Mouse (Mus musculus) erythroblast, embryonic 14.5 days (primary cell): ENCODE results near the gene Hfe. TPM values are rescaled to one million over a fixed set of nuclear protein-coding genes. Genes with fewer than 3 reads are reported as not detected.

Source experiments
- H3K27me3 ChIP-seq: 2 replicates; pipeline ENCODE4 v1.6.1; 2012; ENCODE audit warnings: inconsistent platforms; ENCODE audit not compliant: control insufficient read depth
- H3K36me3 ChIP-seq: 2 replicates; pipeline ENCODE4 v1.6.1; 2012; ENCODE audit warnings: mild to moderate bottlenecking, inconsistent platforms; ENCODE audit not compliant: control insufficient read depth
- H3K4me1 ChIP-seq: 2 replicates; pipeline ENCODE4 v1.6.1; 2012; ENCODE audit warnings: inconsistent platforms; ENCODE audit not compliant: control insufficient read depth
- H3K4me3 ChIP-seq: replicated peaks from 2 replicates; pipeline ENCODE3; 2012; ENCODE audit warnings: moderate library complexity, mild to moderate bottlenecking, inconsistent platforms
- H3K9me3 ChIP-seq: 2 replicates; pipeline ENCODE4 v1.6.1; 2012; ENCODE audit warnings: low read length, inconsistent platforms, mixed read lengths; ENCODE audit not compliant: control insufficient read depth
- GATA1 ChIP-seq: IDR thresholded peaks from 2 replicates; pipeline ENCODE4 v1.6.1; 2012; ENCODE audit warnings: low read length, inconsistent platforms, mixed read lengths
- TAL1 ChIP-seq: IDR thresholded peaks from 3 replicates; pipeline ENCODE4 v1.6.1; 2012; ENCODE audit warnings: low read length, inconsistent platforms, mixed read lengths
- polyA plus RNA-seq: library from polyadenylated mRNA; stranded (reverse); fragments of >175 nt; gene quantifications from 2 replicates; pipeline ENCODE4 v1.2.3, GENCODE M21; 2012

Gene Hfe
- polyA plus RNA-seq, 1 experiment, result 0.15 TPM

- no peak for TF ChIP-seq GATA1
- no peak for TF ChIP-seq TAL1
- Histone ChIP-seq H3K9me3 (no peaks in the 10 kb centered on the region), H3K36me3 (peaks cover 6% of the 10 kb centered on the region), H3K4me1 (peaks cover 65% of the 10 kb centered on the region), H3K4me3 (peak overlapping the region; percentile 79), H3K27me3 (no peaks in the 10 kb centered on the region)
These were observed 34.0 kb upstream of the Hfe start for GRCm38 (mm10) chr13:23744421-23745380.

- Histone ChIP-seq H3K4me3 (peak overlapping the region; percentile 68), H3K4me1 (peaks cover 57% of the 10 kb centered on the region), H3K9me3 (no peaks in the 10 kb centered on the region), H3K27me3 (no peaks in the 10 kb centered on the region), H3K36me3 (peaks cover 5% of the 10 kb centered on the region)
- TF ChIP-seq GATA1 (no peak), TAL1 (no peak)
These were observed 33.3 kb upstream of the Hfe start for GRCm38 (mm10) chr13:23743963-23744362.

GRCm38 (mm10) chr13:23743215-23743614, 32.6 kb upstream of the Hfe start:
- no peaks in the 10 kb centered on the region for H3K9me3 ChIP-seq
- peak overlapping the region; percentile 68 for H3K4me3 ChIP-seq
- peaks cover 5% of the 10 kb centered on the region for H3K36me3 ChIP-seq
- TF ChIP-seq TAL1 (no peak), GATA1 (no peak)
- H3K27me3 ChIP-seq, result no peaks in the 10 kb centered on the region
- H3K4me1 ChIP-seq, result peaks cover 50% of the 10 kb centered on the region

GRCm38 (mm10) chr13:23742007-23742406, 31.4 kb upstream of the Hfe start:
- peak overlapping the region; percentile 71 for H3K4me3 ChIP-seq
- H3K27me3 ChIP-seq, result no peaks in the 10 kb centered on the region
- H3K36me3 ChIP-seq, result peaks cover 5% of the 10 kb centered on the region
- TF ChIP-seq TAL1 (no peak), GATA1 (no peak)
- H3K9me3 ChIP-seq, result no peaks in the 10 kb centered on the region
- H3K4me1 ChIP-seq, result peaks cover 50% of the 10 kb centered on the region

- no peaks in the 10 kb centered on the region for H3K9me3 ChIP-seq
- H3K27me3 ChIP-seq, result no peaks in the 10 kb centered on the region
- peaks cover 47% of the 10 kb centered on the region for H3K4me1 ChIP-seq
- TF ChIP-seq GATA1, result no peak
- no peak for TF ChIP-seq TAL1
- H3K36me3 ChIP-seq, result peaks cover 5% of the 10 kb centered on the region
- H3K4me3 ChIP-seq, result peak overlapping the region; percentile 71
These were observed 30.3 kb upstream of the Hfe start for GRCm38 (mm10) chr13:23740910-23741309.

GRCm38 (mm10) chr13:23740256-23740840, 29.7 kb upstream of the Hfe start:
- no peaks in the 10 kb centered on the region for H3K9me3 ChIP-seq
- peaks cover 5% of the 10 kb centered on the region for H3K36me3 ChIP-seq
- TF ChIP-seq GATA1 (no peak), TAL1 (no peak)

GRCm38 (mm10) chr13:23739922-23740252, 29.2 kb upstream of the Hfe start:
- peaks cover 5% of the 10 kb centered on the region for H3K36me3 ChIP-seq
- no peaks in the 10 kb centered on the region for H3K27me3 ChIP-seq
- no peaks in the 10 kb centered on the region for H3K9me3 ChIP-seq
- TF ChIP-seq GATA1 (no peak), TAL1 (no peak)
- peaks cover 45% of the 10 kb centered on the region for H3K4me1 ChIP-seq
- H3K4me3 ChIP-seq, result peak overlapping the region; percentile 71

More at GRCm38 (mm10) chr13:23740256-23740840, 29.7 kb upstream of the Hfe start:
- peaks cover 45% of the 10 kb centered on the region for H3K4me1 ChIP-seq
- peak overlapping the region; percentile 71 for H3K4me3 ChIP-seq
- no peaks in the 10 kb centered on the region for H3K27me3 ChIP-seq

- H3K27me3 ChIP-seq, result no peaks in the 10 kb centered on the region
- H3K36me3 ChIP-seq, result peaks cover 5% of the 10 kb centered on the region
- H3K9me3 ChIP-seq, result no peaks in the 10 kb centered on the region
- no peak for TF ChIP-seq GATA1
- no peak for TF ChIP-seq TAL1
- peak overlapping the region; percentile 71 for H3K4me3 ChIP-seq
- H3K4me1 ChIP-seq, result peaks cover 45% of the 10 kb centered on the region
These were observed 28.6 kb upstream of the Hfe start for GRCm38 (mm10) chr13:23739069-23739921.

- no peaks in the 10 kb centered on the region for H3K27me3 ChIP-seq
- TF ChIP-seq GATA1 (no peak), TAL1 (no peak)
- peaks cover 5% of the 10 kb centered on the region for H3K36me3 ChIP-seq
- H3K4me3 ChIP-seq, result peak within 1 kb of the TSS; percentile 71
- no peaks in the 10 kb centered on the region for H3K9me3 ChIP-seq
- peaks cover 41% of the 10 kb centered on the region for H3K4me1 ChIP-seq
These were observed 28.0 kb upstream of the Hfe start, which contains the start of gene Hist1h1c for GRCm38 (mm10) chr13:23738677-23739068. Gene Hist1h1c (plus strand): TSS chr13:23738808.
